Mouse (Mus musculus): ENCODE results near the gene Nsmce4a. TPM values are rescaled to one million over a fixed set of nuclear protein-coding genes. Genes with fewer than 3 reads are reported as not detected.

The Nsmce4a gene
- total and polyA plus RNA-seq, 3 experiments = 117 to 134 (median 129) TPM

DNA sequence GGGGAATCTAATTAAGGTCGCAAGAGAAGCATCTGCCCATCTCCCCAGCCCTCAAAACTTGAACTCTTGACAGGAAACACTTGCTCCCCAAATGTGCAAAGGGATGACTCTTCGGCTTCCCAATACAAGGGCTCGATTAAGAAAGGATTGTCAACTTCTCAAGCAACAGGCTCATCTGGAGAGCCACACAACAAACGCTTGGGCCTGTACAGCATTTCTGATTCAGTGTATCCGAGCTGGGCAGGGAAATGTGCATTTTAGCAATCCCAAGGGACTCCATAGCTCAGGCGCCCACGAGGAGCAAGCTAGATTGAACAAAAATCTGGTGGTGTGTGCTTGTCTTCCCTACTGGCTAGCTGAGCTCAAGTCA, 26.5 kb downstream of the Nsmce4a start:
- H3K36me3 ChIP-seq (ENCODE audit: control insufficient read depth in 1 of 2, insufficient read depth in 2 of 2, low read length in 2 of 2) = peaks cover 21 to 22% of the 10 kb centered on the region in 2 experiments
- peak overlapping the region; percentile 95 for H3K27ac ChIP-seq (ENCODE audit: control insufficient read depth, low read depth, low read length)
- peaks cover 36% of the 10 kb centered on the region for H3K79me2 ChIP-seq (ENCODE audit: control insufficient read depth, insufficient read depth, low read length, poor library complexity)
- H3K4me3 ChIP-seq (ENCODE audit: control insufficient read depth in 1 of 2, insufficient read depth in 1 of 2, low read depth in 2 of 2, low read length in 2 of 2) = peak overlapping the region; percentile 93 to 99
- peak overlapping the region; percentile 98 for H3K9ac ChIP-seq (ENCODE audit: control insufficient read depth, low read depth, low read length, poor library complexity, severe bottlenecking)
- no peaks in the 10 kb centered on the region; a peak in 1 of 4 replicates for H3K27me3 ChIP-seq (ENCODE audit: control insufficient read depth in 1 of 2, insufficient read depth in 2 of 2, low read length in 2 of 2)
- no peaks in the 10 kb centered on the region for H3K9me3 ChIP-seq (replicated peaks; ENCODE audit: insufficient read depth, low read length)
- H3K4me1 ChIP-seq (ENCODE audit: control insufficient read depth in 1 of 2, insufficient read depth in 2 of 2, low read length in 2 of 2) = peaks cover 6 to 13% of the 10 kb centered on the region in 2 experiments; a peak in 3 of 4 replicates
- no peak for DNase-seq (ENCODE audit: low read depth, low spot score)
- TF ChIP-seq SIN3A (IDR thresholded peaks at IDR 0.05; ENCODE audit: low read length) (no peak; the same call in 1 of the 2 replicates), CHD1 (IDR thresholded peaks at IDR 0.05; ENCODE audit: low read depth, low read length) (peak; percentile 54; the same call in 1 of the 2 replicates), NELFE (IDR thresholded peaks at IDR 0.05; ENCODE audit: low read depth, low read length) (peak; percentile 8; the same call in 1 of the 2 replicates), ETS1 (IDR thresholded peaks at IDR 0.05; ENCODE audit: low read depth, low read length) (no peak), ELF1 (IDR thresholded peaks at IDR 0.05; ENCODE audit: low read depth, low read length) (no peak), POLR2A (IDR thresholded peaks at IDR 0.05; ENCODE audit: control insufficient read depth in 1 of 2, insufficient read depth in 1 of 2, low read depth in 1 of 2, low read length in 2 of 2, poor library complexity in 1 of 2) (no peak), GABPA (IDR thresholded peaks at IDR 0.05; ENCODE audit: low read depth, low read length) (no peak), POLR2AphosphoS2 (IDR thresholded peaks at IDR 0.05; ENCODE audit: low read length) (no peak)

DNA sequence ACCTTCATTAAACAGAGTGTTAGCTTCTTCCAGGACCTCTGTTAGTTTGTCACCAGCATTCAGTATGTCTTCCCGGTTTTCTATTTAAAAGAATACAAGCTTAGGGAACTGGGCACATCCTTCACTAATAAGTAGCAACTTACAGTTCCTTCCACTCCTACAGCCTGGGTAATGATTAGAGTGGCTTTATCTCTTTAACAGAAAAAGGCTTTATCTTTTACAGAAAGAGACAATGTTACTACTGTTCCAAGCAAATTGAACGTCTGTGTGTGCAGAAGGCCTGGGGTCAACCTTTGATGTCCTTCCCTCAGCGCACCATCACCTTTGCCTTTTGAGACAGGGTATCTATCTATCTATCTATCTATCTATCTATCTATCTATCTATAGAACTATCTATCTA, 27.0 kb downstream of the Nsmce4a start:
- Histone ChIP-seq H3K4me3 (ENCODE audit: control insufficient read depth in 1 of 2, insufficient read depth in 1 of 2, low read depth in 2 of 2, low read length in 2 of 2) (peak overlapping the region; percentile 93 to 99), H3K36me3 (ENCODE audit: control insufficient read depth in 1 of 2, insufficient read depth in 2 of 2, low read length in 2 of 2) (peaks cover 21 to 22% of the 10 kb centered on the region in 2 experiments), H3K9me3 (replicated peaks; ENCODE audit: insufficient read depth, low read length) (no peaks in the 10 kb centered on the region), H3K4me1 (ENCODE audit: control insufficient read depth in 1 of 2, insufficient read depth in 2 of 2, low read length in 2 of 2) (peaks cover 6 to 13% of the 10 kb centered on the region in 2 experiments; a peak in 3 of 4 replicates), H3K79me2 (ENCODE audit: control insufficient read depth, insufficient read depth, low read length, poor library complexity) (peaks cover 37% of the 10 kb centered on the region), H3K9ac (ENCODE audit: control insufficient read depth, low read depth, low read length, poor library complexity, severe bottlenecking) (peak overlapping the region; percentile 98), H3K27me3 (ENCODE audit: control insufficient read depth in 1 of 2, insufficient read depth in 2 of 2, low read length in 2 of 2) (no peaks in the 10 kb centered on the region; a peak in 1 of 4 replicates), H3K27ac (ENCODE audit: control insufficient read depth, low read depth, low read length) (peak overlapping the region; percentile 95)
- DNase-seq (ENCODE audit: low read depth, low spot score) = peak; percentile 36
- TF ChIP-seq ZNF384 (IDR thresholded peaks at IDR 0.05; ENCODE audit: low read depth, low read length) (no peak), SIN3A (IDR thresholded peaks at IDR 0.05; ENCODE audit: low read length) (peak; percentile 51), E2F4 (IDR thresholded peaks at IDR 0.05; ENCODE audit: borderline replicate concordance, low read depth, low read length) (no peak), RAD21 (IDR thresholded peaks at IDR 0.05; ENCODE audit: low read depth, low read length) (no peak), MAX (IDR thresholded peaks at IDR 0.05; ENCODE audit: low read length) (no peak), CHD2 (IDR thresholded peaks at IDR 0.05; ENCODE audit: low read length) (no peak), MXI1 (IDR thresholded peaks at IDR 0.05; ENCODE audit: low read depth, low read length) (no peak), UBTF (IDR thresholded peaks at IDR 0.05; ENCODE audit: borderline replicate concordance, insufficient read depth, low read depth, low read length) (no peak), ELF1 (IDR thresholded peaks at IDR 0.05; ENCODE audit: low read depth, low read length) (no peak), CHD1 (IDR thresholded peaks at IDR 0.05; ENCODE audit: low read depth, low read length) (no peak), TAL1 (IDR thresholded peaks at IDR 0.05; ENCODE audit: low read length) (no peak), MAZ (IDR thresholded peaks at IDR 0.05; ENCODE audit: low read depth, low read length) (no peak), GABPA (IDR thresholded peaks at IDR 0.05; ENCODE audit: low read depth, low read length) (no peak), RCOR1 (IDR thresholded peaks at IDR 0.05; ENCODE audit: low read depth, low read length) (no peak), NELFE (IDR thresholded peaks at IDR 0.05; ENCODE audit: low read depth, low read length) (0 out of 2 replicates have a peak, but pooled peaks have one; percentile 3), ZC3H11A (IDR thresholded peaks at IDR 0.05; ENCODE audit: low read depth, low read length) (no peak), EP300 (IDR thresholded peaks at IDR 0.05; ENCODE audit: low read depth in 1 of 2, low read length in 2 of 2) (peak; percentile 54 to 73), TBP (IDR thresholded peaks at IDR 0.05; ENCODE audit: low read depth, low read length) (no peak), JUND (IDR thresholded peaks at IDR 0.05; ENCODE audit: low read depth, low read length) (no peak), TCF12 (IDR thresholded peaks at IDR 0.05; ENCODE audit: low read depth, low read length) (peak; percentile 57; the same call in 1 of the 2 replicates), ETS1 (IDR thresholded peaks at IDR 0.05; ENCODE audit: low read depth, low read length) (0 out of 2 replicates have a peak, but pooled peaks have one; percentile 46), HCFC1 (IDR thresholded peaks at IDR 0.05; ENCODE audit: low read depth, low read length) (no peak), KAT2A (conservative IDR thresholded peaks at IDR 0.05; ENCODE audit: low read depth, low read length) (no peak; the same call in 1 of the 2 replicates), SMC3 (IDR thresholded peaks at IDR 0.05; ENCODE audit: low read depth, low read length) (no peak), BHLHE40 (IDR thresholded peaks at IDR 0.05; ENCODE audit: borderline replicate concordance, low read depth, low read length) (no peak), ZMIZ1 (IDR thresholded peaks at IDR 0.05; ENCODE audit: low read depth, low read length) (no peak), MAFK (IDR thresholded peaks at IDR 0.05; ENCODE audit: borderline replicate concordance, low read depth, low read length) (no peak), MYB (IDR thresholded peaks at IDR 0.05; ENCODE audit: low read depth, low read length) (peak; percentile 53; the same call in 1 of the 2 replicates), MYC (IDR thresholded peaks at IDR 0.05; ENCODE audit: low read depth, low read length) (0 out of 2 replicates have a peak, but pooled peaks have one; percentile 27), POLR2AphosphoS2 (IDR thresholded peaks at IDR 0.05; ENCODE audit: low read length) (no peak), POLR2A (IDR thresholded peaks at IDR 0.05; ENCODE audit: control insufficient read depth in 1 of 2, insufficient read depth in 1 of 2, low read depth in 1 of 2, low read length in 2 of 2, poor library complexity in 1 of 2) (no peak)

Measured in MEL (cell line).